Mouse (Mus musculus): ENCODE measurements around the gene Magi2. TPM values are rescaled to one million over a fixed set of nuclear protein-coding genes. Genes with fewer than 3 reads are reported as not detected.

Gene Magi2
- polyA plus RNA-seq, 1 experiment from 2014 or later: 1.7 TPM

- H3K9me3 ChIP-seq (ENCODE audit: control insufficient read depth, low read length): no peaks in the 10 kb centered on the region
- H3K27ac ChIP-seq (ENCODE audit: low read depth, low read length): no peak overlapping the region
- H3K4me2 ChIP-seq: no peak overlapping the region
- no peak for ATAC-seq (replicated peaks; ENCODE audit: low FRiP score)
- H3K4me3 ChIP-seq (ENCODE audit: low read depth, low read length): no peak overlapping the region
- H3K4me1 ChIP-seq (replicated peaks; ENCODE audit: control insufficient read depth, insufficient read depth, low read length): no peaks in the 10 kb centered on the region
- H3K27me3 ChIP-seq (replicated peaks; ENCODE audit: control insufficient read depth, insufficient read depth, low read length): no peaks in the 10 kb centered on the region
- H3K36me3 ChIP-seq (ENCODE audit: control insufficient read depth, insufficient read depth, low read length): no peaks in the 10 kb centered on the region
- H3K9ac ChIP-seq (ENCODE audit: low read depth, low read length): no peak overlapping the region
- DNase-seq (ENCODE audit: low spot score): no peak
Measured at GRCm38 (mm10) chr5:19726277-19726676, 499.4 kb downstream of the Magi2 start.

- Histone ChIP-seq H3K4me3 (ENCODE audit: low read depth, low read length) (no peak overlapping the region), H3K9me3 (ENCODE audit: control insufficient read depth, low read length) (no peaks in the 10 kb centered on the region), H3K4me2 (no peak overlapping the region), H3K27me3 (replicated peaks; ENCODE audit: control insufficient read depth, insufficient read depth, low read length) (no peaks in the 10 kb centered on the region), H3K9ac (ENCODE audit: low read depth, low read length) (no peak overlapping the region), H3K4me1 (replicated peaks; ENCODE audit: control insufficient read depth, insufficient read depth, low read length) (no peaks in the 10 kb centered on the region), H3K36me3 (ENCODE audit: control insufficient read depth, insufficient read depth, low read length) (no peaks in the 10 kb centered on the region), H3K27ac (ENCODE audit: low read depth, low read length) (no peak overlapping the region)
- no peak for ATAC-seq (replicated peaks; ENCODE audit: low FRiP score)
- whole genome bisulfite sequencing: 94% methylated on average over 2 of the region's 2 CpGs
- DNase-seq (ENCODE audit: low spot score): no peak
Measured at GRCm38 (mm10) chr5:19745376-19745775, 518.5 kb downstream of the Magi2 start.

- DNase-seq (ENCODE audit: low spot score): no peak
Measured at GRCm38 (mm10) chr5:19745916-19746315, 519.1 kb downstream of the Magi2 start.

GRCm38 (mm10) chr5:19746865-19747514, 520.2 kb downstream of the Magi2 start:
- Histone ChIP-seq H3K9me3 (ENCODE audit: control insufficient read depth, low read length) (no peaks in the 10 kb centered on the region), H3K36me3 (ENCODE audit: control insufficient read depth, insufficient read depth, low read length) (no peaks in the 10 kb centered on the region), H3K27ac (ENCODE audit: low read depth, low read length) (no peak overlapping the region), H3K27me3 (replicated peaks; ENCODE audit: control insufficient read depth, insufficient read depth, low read length) (no peaks in the 10 kb centered on the region), H3K4me3 (ENCODE audit: low read depth, low read length) (no peak overlapping the region), H3K9ac (ENCODE audit: low read depth, low read length) (no peak overlapping the region), H3K4me1 (replicated peaks; ENCODE audit: control insufficient read depth, insufficient read depth, low read length) (no peaks in the 10 kb centered on the region), H3K4me2 (no peak overlapping the region)
- DNase-seq (ENCODE audit: low spot score) (no peak), ATAC-seq (replicated peaks; ENCODE audit: low FRiP score) (no peak)
- WGBS: 72% methylated on average over 12 of the region's 12 CpGs

More at GRCm38 (mm10) chr5:19745916-19746315, 519.1 kb downstream of the Magi2 start:
- H3K27me3 ChIP-seq (replicated peaks; ENCODE audit: control insufficient read depth, insufficient read depth, low read length): no peaks in the 10 kb centered on the region
- no peaks in the 10 kb centered on the region for H3K4me1 ChIP-seq (replicated peaks; ENCODE audit: control insufficient read depth, insufficient read depth, low read length)
- no peaks in the 10 kb centered on the region for H3K9me3 ChIP-seq (ENCODE audit: control insufficient read depth, low read length)
- WGBS: 74% methylated on average over 6 of the region's 6 CpGs
- H3K4me2 ChIP-seq: no peak overlapping the region
- no peak overlapping the region for H3K9ac ChIP-seq (ENCODE audit: low read depth, low read length)
- no peaks in the 10 kb centered on the region for H3K36me3 ChIP-seq (ENCODE audit: control insufficient read depth, insufficient read depth, low read length)
- no peak overlapping the region for H3K27ac ChIP-seq (ENCODE audit: low read depth, low read length)
- ATAC-seq (replicated peaks; ENCODE audit: low FRiP score): no peak
- H3K4me3 ChIP-seq (ENCODE audit: low read depth, low read length): no peak overlapping the region

- no peak for ATAC-seq (replicated peaks; ENCODE audit: low FRiP score)
Measured at GRCm38 (mm10) chr5:19747631-19748030, 520.8 kb downstream of the Magi2 start.

GRCm38 (mm10) chr5:19779224-19779623, 552.4 kb downstream of the Magi2 start:
- no peaks in the 10 kb centered on the region for H3K4me1 ChIP-seq (replicated peaks; ENCODE audit: control insufficient read depth, insufficient read depth, low read length)
- no peak for ATAC-seq (replicated peaks; ENCODE audit: low FRiP score)
- WGBS: 78% methylated on average over 1 of the region's 1 CpGs

More at GRCm38 (mm10) chr5:19747631-19748030, 520.8 kb downstream of the Magi2 start:
- no peak overlapping the region for H3K9ac ChIP-seq (ENCODE audit: low read depth, low read length)
- no peak overlapping the region for H3K27ac ChIP-seq (ENCODE audit: low read depth, low read length)
- 91% methylated on average over 3 of the region's 3 CpGs for WGBS
- no peak for DNase-seq (ENCODE audit: low spot score)
- no peaks in the 10 kb centered on the region for H3K9me3 ChIP-seq (ENCODE audit: control insufficient read depth, low read length)
- H3K27me3 ChIP-seq (replicated peaks; ENCODE audit: control insufficient read depth, insufficient read depth, low read length): no peaks in the 10 kb centered on the region
- H3K4me3 ChIP-seq (ENCODE audit: low read depth, low read length): no peak overlapping the region
- H3K4me2 ChIP-seq: no peak overlapping the region
- H3K4me1 ChIP-seq (replicated peaks; ENCODE audit: control insufficient read depth, insufficient read depth, low read length): no peaks in the 10 kb centered on the region
- H3K36me3 ChIP-seq (ENCODE audit: control insufficient read depth, insufficient read depth, low read length): no peaks in the 10 kb centered on the region

GRCm38 (mm10) chr5:19780076-19780475, 553.2 kb downstream of the Magi2 start:
- no peaks in the 10 kb centered on the region for H3K27me3 ChIP-seq (replicated peaks; ENCODE audit: control insufficient read depth, insufficient read depth, low read length)
- no peaks in the 10 kb centered on the region for H3K4me1 ChIP-seq (replicated peaks; ENCODE audit: control insufficient read depth, insufficient read depth, low read length)
- no peak for DNase-seq (ENCODE audit: low spot score)
- H3K36me3 ChIP-seq (ENCODE audit: control insufficient read depth, insufficient read depth, low read length): no peaks in the 10 kb centered on the region
- ATAC-seq (replicated peaks; ENCODE audit: low FRiP score): no peak
- 60% methylated on average over 2 of the region's 2 CpGs for WGBS
- H3K4me3 ChIP-seq (ENCODE audit: low read depth, low read length): no peak overlapping the region
- no peak overlapping the region for H3K27ac ChIP-seq (ENCODE audit: low read depth, low read length)
- no peak overlapping the region for H3K9ac ChIP-seq (ENCODE audit: low read depth, low read length)
- no peak overlapping the region for H3K4me2 ChIP-seq
- no peaks in the 10 kb centered on the region for H3K9me3 ChIP-seq (ENCODE audit: control insufficient read depth, low read length)

More at GRCm38 (mm10) chr5:19779224-19779623, 552.4 kb downstream of the Magi2 start:
- no peaks in the 10 kb centered on the region for H3K36me3 ChIP-seq (ENCODE audit: control insufficient read depth, insufficient read depth, low read length)
- H3K9ac ChIP-seq (ENCODE audit: low read depth, low read length): no peak overlapping the region
- no peaks in the 10 kb centered on the region for H3K27me3 ChIP-seq (replicated peaks; ENCODE audit: control insufficient read depth, insufficient read depth, low read length)
- DNase-seq (ENCODE audit: low spot score): no peak
- no peak overlapping the region for H3K27ac ChIP-seq (ENCODE audit: low read depth, low read length)
- no peak overlapping the region for H3K4me3 ChIP-seq (ENCODE audit: low read depth, low read length)
- H3K4me2 ChIP-seq: no peak overlapping the region
- no peaks in the 10 kb centered on the region for H3K9me3 ChIP-seq (ENCODE audit: control insufficient read depth, low read length)

- no peak for DNase-seq (ENCODE audit: low spot score)
- Histone ChIP-seq H3K4me1 (replicated peaks; ENCODE audit: control insufficient read depth, insufficient read depth, low read length) (no peaks in the 10 kb centered on the region), H3K9ac (ENCODE audit: low read depth, low read length) (no peak overlapping the region), H3K4me2 (no peak overlapping the region), H3K4me3 (ENCODE audit: low read depth, low read length) (no peak overlapping the region), H3K36me3 (ENCODE audit: control insufficient read depth, insufficient read depth, low read length) (no peaks in the 10 kb centered on the region), H3K27ac (ENCODE audit: low read depth, low read length) (no peak overlapping the region), H3K9me3 (ENCODE audit: control insufficient read depth, low read length) (no peaks in the 10 kb centered on the region), H3K27me3 (replicated peaks; ENCODE audit: control insufficient read depth, insufficient read depth, low read length) (no peaks in the 10 kb centered on the region)
- no peak for ATAC-seq (replicated peaks; ENCODE audit: low FRiP score)
Measured at GRCm38 (mm10) chr5:19785320-19785719, 558.5 kb downstream of the Magi2 start.

- ATAC-seq (replicated peaks; ENCODE audit: low FRiP score) (no peak), DNase-seq (ENCODE audit: low spot score) (no peak)
- Histone ChIP-seq H3K36me3 (ENCODE audit: control insufficient read depth, insufficient read depth, low read length) (no peaks in the 10 kb centered on the region), H3K4me2 (no peak overlapping the region), H3K4me1 (replicated peaks; ENCODE audit: control insufficient read depth, insufficient read depth, low read length) (no peaks in the 10 kb centered on the region), H3K4me3 (ENCODE audit: low read depth, low read length) (no peak overlapping the region), H3K9ac (ENCODE audit: low read depth, low read length) (no peak overlapping the region), H3K27me3 (replicated peaks; ENCODE audit: control insufficient read depth, insufficient read depth, low read length) (no peaks in the 10 kb centered on the region), H3K9me3 (ENCODE audit: control insufficient read depth, low read length) (no peaks in the 10 kb centered on the region; the same call in 1 of the 2 replicates), H3K27ac (ENCODE audit: low read depth, low read length) (no peak overlapping the region)
- WGBS: 52% methylated on average over 5 of the region's 5 CpGs
Measured at GRCm38 (mm10) chr5:19787522-19788144, 560.8 kb downstream of the Magi2 start.
